Mouse (Mus musculus) embryonic stem cell, embryonic (primary cell): ENCODE measurements at regions not wholly inside any gene's neighbourhood (a gene's known extent, or its start where the extent isn't known, plus 50 kb on each side); places are given as distances from the start of the nearest gene placed in this dataset.

Source experiments
- CTCF ChIA-PET, 4 experiments: fragments of 300-600 bp in 2 of 4; fragments of 350-600 bp in 2 of 4; sonication (Branson Sonifier 250); formaldehyde crosslinking; loops; one replicate each; lab custom pipeline; 2022; ENCODE audit warnings: inconsistent platforms in 2 of 4; lab: Charles Lee
- POLR2A ChIA-PET, 4 experiments: fragments of 300-600 bp in 2 of 4; fragments of 350-600 bp in 2 of 4; sonication (Branson Sonifier 250); formaldehyde crosslinking; loops; one replicate each; lab custom pipeline; 2022; ENCODE audit warnings: antibody characterized with exemption in 4 of 4, inconsistent platforms in 1 of 4; lab: Charles Lee

- ChIA-PET CTCF (interaction anchor here in 1 of 4 experiments (0.6 kb wide), 1 partner anchor 18 kb away, joined by 4 read pairs; no protein-coding TSS in a partner anchor), POLR2A (interaction anchor here in 1 of 4 experiments (0.7 kb wide), 1 partner anchor 20 kb away, joined by 3 read pairs; no protein-coding TSS in a partner anchor)
Observed at GRCm38 (mm10) chr15:64434502-64434901, 374.2 kb upstream of the Fam49b start.

- ChIA-PET CTCF (interaction anchor here in 1 of 4 experiments (0.6 kb wide), 1 partner anchor 18 kb away, joined by 4 read pairs; no protein-coding TSS in a partner anchor), POLR2A (interaction anchor here in 1 of 4 experiments (0.7 kb wide), 1 partner anchor 21 kb away, joined by 3 read pairs; no protein-coding TSS in a partner anchor)
Observed at GRCm38 (mm10) chr15:64434908-64435307, 374.6 kb upstream of the Fam49b start.

GRCm38 (mm10) chr15:64445076-64445475 lies 372.4 kb upstream of the Gm21798 start:
- CTCF ChIA-PET, result no interaction called here
- POLR2A ChIA-PET, result no interaction called here

- POLR2A ChIA-PET, result interaction anchor here in 1 of 4 experiments (0.5 kb wide), 1 partner anchor 695 kb away, joined by 3 read pairs; no protein-coding TSS in a partner anchor
Observed at GRCm38 (mm10) chr15:64446411-64447072, 371.0 kb upstream of the Gm21798 start.

GRCm38 (mm10) chr15:64447239-64447952 lies 370.1 kb upstream of the Gm21798 start:
- CTCF ChIA-PET, result interaction anchor here in 1 of 4 experiments (0.6 kb wide), 1 partner anchor 347 kb away, joined by 3 read pairs; no protein-coding TSS in a partner anchor
- POLR2A ChIA-PET, result no interaction called here

More at GRCm38 (mm10) chr15:64446411-64447072, 371.0 kb upstream of the Gm21798 start:
- CTCF ChIA-PET, result no interaction called here

GRCm38 (mm10) chr15:64448581-64449140 lies 368.8 kb upstream of the Gm21798 start:
- POLR2A ChIA-PET, result no interaction called here
- CTCF ChIA-PET, result no interaction called here

GRCm38 (mm10) chr15:64470743-64471142 lies 346.8 kb upstream of the Gm21798 start:
- POLR2A ChIA-PET, result no interaction called here

GRCm38 (mm10) chr15:64471597-64471996 lies 345.9 kb upstream of the Gm21798 start:
- ChIA-PET CTCF (no interaction called here), POLR2A (no interaction called here)

More at GRCm38 (mm10) chr15:64470743-64471142, 346.8 kb upstream of the Gm21798 start:
- CTCF ChIA-PET, result no interaction called here

- ChIA-PET POLR2A (interaction anchor here in 1 of 4 experiments (1.1 kb wide), 1 partner anchor 292 kb away, joined by 3 read pairs; no protein-coding TSS in a partner anchor), CTCF (no interaction called here)
Observed at GRCm38 (mm10) chr15:64474236-64474635, 343.3 kb upstream of the Gm21798 start.

GRCm38 (mm10) chr15:64477131-64477530 lies 340.4 kb upstream of the Gm21798 start:
- POLR2A ChIA-PET, result no interaction called here
- CTCF ChIA-PET, result no interaction called here

GRCm38 (mm10) chr15:64480625-64481024 lies 336.9 kb upstream of the Gm21798 start:
- CTCF ChIA-PET, result no interaction called here
- POLR2A ChIA-PET, result no interaction called here

- CTCF ChIA-PET, result no interaction called here
- POLR2A ChIA-PET, result no interaction called here
Observed at GRCm38 (mm10) chr15:64481226-64481625, 336.3 kb upstream of the Gm21798 start.

- POLR2A ChIA-PET, result no interaction called here
- CTCF ChIA-PET, result no interaction called here
Observed at GRCm38 (mm10) chr15:64482960-64483359, 334.5 kb upstream of the Gm21798 start.

GRCm38 (mm10) chr15:64487801-64488200 lies 329.7 kb upstream of the Gm21798 start:
- ChIA-PET CTCF (no interaction called here), POLR2A (no interaction called here)

GRCm38 (mm10) chr15:64500783-64501182 lies 316.7 kb upstream of the Gm21798 start:
- CTCF ChIA-PET, result no interaction called here
- POLR2A ChIA-PET, result no interaction called here

- CTCF ChIA-PET, result no interaction called here
- POLR2A ChIA-PET, result no interaction called here
Observed at GRCm38 (mm10) chr15:64501479-64501878, 316.0 kb upstream of the Gm21798 start.

- POLR2A ChIA-PET, result no interaction called here
- CTCF ChIA-PET, result no interaction called here
Observed at GRCm38 (mm10) chr15:64504751-64505150, 312.7 kb upstream of the Gm21798 start.

- POLR2A ChIA-PET, result no interaction called here
- CTCF ChIA-PET, result interaction anchor here in 1 of 4 experiments (0.6 kb wide), 1 partner anchor 379 kb away, joined by 3 read pairs; no protein-coding TSS in a partner anchor
Observed at GRCm38 (mm10) chr15:64510649-64511048, 306.8 kb upstream of the Gm21798 start.

GRCm38 (mm10) chr15:64511176-64511575 lies 306.3 kb upstream of the Gm21798 start:
- ChIA-PET POLR2A (interaction anchor here in 1 of 4 experiments (0.6 kb wide), 1 partner anchor 29 kb away, joined by 4 read pairs; no protein-coding TSS in a partner anchor), CTCF (interaction anchor here in 1 of 4 experiments (0.6 kb wide), 1 partner anchor 380 kb away, joined by 3 read pairs; no protein-coding TSS in a partner anchor)
